Mouse (Mus musculus): ENCODE results near the gene Olfr318. TPM values are rescaled to one million over a fixed set of nuclear protein-coding genes. Genes with fewer than 3 reads are reported as not detected.
"Not testable (repeated sequence)": the region's sequence is repeated elsewhere in the genome, so short reads cannot be mapped to it uniquely, and the experiment has no call there.

The Olfr318 gene
- polyA plus RNA-seq (2015; fragmentation: Nextera tagmentation; extraction: Ambion mirVana): not detected in 2 replicates

DNA sequence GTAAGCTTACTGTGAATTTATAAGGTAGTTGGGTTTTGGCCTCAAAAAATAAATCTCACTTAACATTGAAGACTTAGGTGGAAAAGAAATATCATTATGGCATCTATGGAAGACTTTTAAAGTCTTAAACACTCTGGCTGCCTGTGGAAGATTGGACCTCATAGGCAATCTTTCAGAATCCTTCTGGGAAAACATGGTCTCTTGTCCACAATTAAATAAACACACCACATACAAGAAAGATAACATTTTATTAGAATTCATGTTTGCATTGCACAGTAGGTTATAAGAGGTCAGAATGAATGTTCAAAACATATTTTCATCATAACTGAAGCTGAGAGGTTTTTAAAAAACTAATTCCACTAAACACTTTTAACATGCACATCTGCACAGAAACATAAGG lies at the start of gene Olfr318:
TSS of gene Olfr318 (minus strand) at position 101 of the 400 bp plus-strand sequence.
- Histone ChIP-seq H3K4me3 (ENCODE audit: low read length) (no peak within 1 kb of the TSS), H3K4me2 (ENCODE audit: low read length) (no peak within 1 kb of the TSS), H3K36me3 (ENCODE audit: control insufficient read depth, insufficient read depth, low read length) (no peaks in the 10 kb centered on the region), H3K4me1 (ENCODE audit: control insufficient read depth, insufficient read depth, low read depth, low read length) (no peaks in the 10 kb centered on the region), H3K27ac (ENCODE audit: low read depth, low read length) (no peak within 1 kb of the TSS), H3K9me3 (ENCODE audit: control insufficient read depth, low read length) (no peaks in the 10 kb centered on the region), H3K9ac (ENCODE audit: low read depth, low read length) (no peak within 1 kb of the TSS), H3K27me3 (replicated peaks; ENCODE audit: control insufficient read depth, insufficient read depth, low read length) (no peaks in the 10 kb centered on the region)
- ATAC-seq: no peak

DNA sequence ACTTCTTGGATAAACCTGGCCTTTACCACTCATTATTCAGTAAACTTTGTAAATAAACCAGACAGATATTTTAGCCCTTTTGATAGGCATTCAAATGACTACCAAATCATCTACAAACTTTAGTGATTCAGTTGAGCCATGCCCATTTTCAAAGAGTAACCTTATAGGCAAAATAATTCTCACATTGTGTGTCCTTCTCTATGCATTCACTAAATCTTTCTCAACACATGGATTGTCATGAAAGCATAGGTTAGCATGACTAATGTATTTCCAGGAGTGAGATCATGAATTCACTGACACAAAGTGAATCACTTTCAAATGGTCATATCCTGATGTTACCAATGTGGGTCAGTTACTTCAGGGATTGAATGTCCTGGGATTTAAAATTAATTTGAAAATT lies 49.1 kb upstream of the Olfr318 start, which contains the start of gene Olfr315:
TSS of gene Olfr315 (plus strand) at position 301 of the 400 bp plus-strand sequence.
- Histone ChIP-seq H3K27ac (ENCODE audit: low read depth, low read length) (no peak within 1 kb of the TSS), H3K4me3 (ENCODE audit: low read length) (no peak within 1 kb of the TSS), H3K4me2 (ENCODE audit: low read length) (no peak within 1 kb of the TSS), H3K9ac (ENCODE audit: low read depth, low read length) (no peak within 1 kb of the TSS), H3K27me3 (replicated peaks; ENCODE audit: control insufficient read depth, insufficient read depth, low read length) (no peaks in the 10 kb centered on the region), H3K36me3 (ENCODE audit: control insufficient read depth, insufficient read depth, low read length) (no peaks in the 10 kb centered on the region), H3K9me3 (ENCODE audit: control insufficient read depth, low read length) (no peaks in the 10 kb centered on the region), H3K4me1 (ENCODE audit: control insufficient read depth, insufficient read depth, low read depth, low read length) (no peaks in the 10 kb centered on the region)
- ATAC-seq: no peak

DNA sequence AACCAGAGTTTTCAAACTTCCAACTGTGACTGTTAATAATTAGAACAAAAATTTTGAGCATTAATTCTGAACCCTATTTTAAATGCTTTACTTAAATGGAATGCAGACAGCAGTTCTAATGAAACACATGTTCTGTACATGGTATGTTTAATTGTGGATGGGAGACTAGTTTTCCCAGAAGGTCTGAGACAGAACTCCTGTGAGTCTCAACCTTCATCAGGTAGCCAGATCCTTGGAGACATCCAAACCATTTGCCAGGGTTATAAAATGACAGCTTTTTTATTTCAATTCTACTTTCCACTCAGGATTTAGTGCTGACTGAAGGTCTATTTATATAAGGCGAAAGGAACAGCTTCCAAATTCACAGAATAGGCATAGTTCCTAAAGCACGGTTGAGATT lies 28.6 kb upstream of the Olfr318 start, which contains the start of gene Olfr316:
TSS of gene Olfr316 (plus strand) at position 301 of the 400 bp plus-strand sequence.
- H3K27ac ChIP-seq (ENCODE audit: low read depth, low read length): no peak within 1 kb of the TSS
- H3K4me1 ChIP-seq (ENCODE audit: control insufficient read depth, insufficient read depth, low read depth, low read length): no peaks in the 10 kb centered on the region
- H3K36me3 ChIP-seq (ENCODE audit: control insufficient read depth, insufficient read depth, low read length): no peaks in the 10 kb centered on the region
- H3K9ac ChIP-seq (ENCODE audit: low read depth, low read length): no peak within 1 kb of the TSS
- no peak within 1 kb of the TSS for H3K4me2 ChIP-seq (ENCODE audit: low read length)
- no peaks in the 10 kb centered on the region for H3K27me3 ChIP-seq (replicated peaks; ENCODE audit: control insufficient read depth, insufficient read depth, low read length)
- no peak for ATAC-seq
- H3K4me3 ChIP-seq (ENCODE audit: low read length): no peak within 1 kb of the TSS
- H3K9me3 ChIP-seq (ENCODE audit: control insufficient read depth, low read length): no peaks in the 10 kb centered on the region
- 86% methylated on average over 2 of the region's 2 CpGs for WGBS

DNA sequence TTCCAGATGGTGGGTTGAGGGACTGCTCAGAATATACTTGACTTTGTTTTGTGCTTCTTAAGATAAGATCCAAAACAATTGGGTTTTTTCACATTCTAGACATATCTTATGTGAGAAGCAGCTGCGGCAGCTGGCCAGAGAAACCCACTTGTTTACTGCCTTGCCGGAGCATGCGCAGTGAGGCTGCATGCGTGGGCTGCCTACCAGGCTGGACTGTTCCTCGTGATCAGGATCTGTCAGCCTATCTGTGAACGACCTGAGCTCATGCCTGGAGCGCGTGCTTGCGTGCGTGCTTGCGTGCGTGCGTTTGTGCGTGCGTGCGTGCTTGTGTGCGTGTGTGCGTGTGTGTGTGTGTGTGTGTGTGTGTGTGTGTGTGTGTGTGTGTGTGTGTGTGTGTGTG lies 27.3 kb upstream of the Olfr318 start:
- H3K27me3 ChIP-seq (replicated peaks; ENCODE audit: control insufficient read depth, insufficient read depth, low read length); H3K9ac ChIP-seq (ENCODE audit: low read depth, low read length); H3K27ac ChIP-seq (ENCODE audit: low read depth, low read length); H3K9me3 ChIP-seq (ENCODE audit: control insufficient read depth, low read length); H3K36me3 ChIP-seq (ENCODE audit: control insufficient read depth, insufficient read depth, low read length); H3K4me1 ChIP-seq (ENCODE audit: control insufficient read depth, insufficient read depth, low read depth, low read length); ATAC-seq; H3K4me2 ChIP-seq (ENCODE audit: low read length); H3K4me3 ChIP-seq (ENCODE audit: low read length): not testable (repeated sequence)
- WGBS: 84% methylated on average over 18 of the region's 18 CpGs

DNA sequence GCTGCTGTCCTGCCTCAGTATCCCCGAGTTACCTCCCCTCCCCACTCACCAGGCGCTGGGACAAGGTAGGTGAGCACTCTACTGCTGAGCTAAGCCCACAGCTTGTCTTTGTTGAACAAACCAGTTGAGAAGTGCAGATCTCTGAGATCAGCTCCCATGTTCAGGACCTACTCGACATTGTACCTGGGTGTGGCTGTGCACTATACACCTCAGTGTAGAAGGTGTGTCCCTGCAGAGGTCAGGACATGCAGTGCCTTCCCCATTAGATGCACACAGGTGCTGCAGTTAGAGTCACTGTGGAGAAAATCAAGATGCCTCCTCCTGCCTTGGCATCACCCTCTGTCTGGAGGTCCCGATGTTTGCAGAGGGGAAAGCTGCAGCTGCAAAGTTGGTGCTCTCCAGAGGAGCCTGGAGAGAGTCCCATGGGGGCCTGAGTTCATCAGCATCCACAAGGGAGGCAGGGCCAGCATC lies 15.0 kb upstream of the Olfr318 start, which contains the start of gene Olfr317:
TSS of gene Olfr317 (minus strand) at position 421 of the 471 bp plus-strand sequence.
- Histone ChIP-seq H3K9me3 (ENCODE audit: control insufficient read depth, low read length) (no peaks in the 10 kb centered on the region), H3K36me3 (ENCODE audit: control insufficient read depth, insufficient read depth, low read length) (no peaks in the 10 kb centered on the region), H3K27ac (ENCODE audit: low read depth, low read length) (no peak within 1 kb of the TSS), H3K9ac (ENCODE audit: low read depth, low read length) (no peak within 1 kb of the TSS), H3K27me3 (replicated peaks; ENCODE audit: control insufficient read depth, insufficient read depth, low read length) (no peaks in the 10 kb centered on the region), H3K4me1 (ENCODE audit: control insufficient read depth, insufficient read depth, low read depth, low read length) (no peaks in the 10 kb centered on the region), H3K4me3 (ENCODE audit: low read length) (no peak within 1 kb of the TSS), H3K4me2 (ENCODE audit: low read length) (no peak within 1 kb of the TSS)
- ATAC-seq: no peak
- 90% methylated on average over 4 of the region's 4 CpGs for WGBS

DNA sequence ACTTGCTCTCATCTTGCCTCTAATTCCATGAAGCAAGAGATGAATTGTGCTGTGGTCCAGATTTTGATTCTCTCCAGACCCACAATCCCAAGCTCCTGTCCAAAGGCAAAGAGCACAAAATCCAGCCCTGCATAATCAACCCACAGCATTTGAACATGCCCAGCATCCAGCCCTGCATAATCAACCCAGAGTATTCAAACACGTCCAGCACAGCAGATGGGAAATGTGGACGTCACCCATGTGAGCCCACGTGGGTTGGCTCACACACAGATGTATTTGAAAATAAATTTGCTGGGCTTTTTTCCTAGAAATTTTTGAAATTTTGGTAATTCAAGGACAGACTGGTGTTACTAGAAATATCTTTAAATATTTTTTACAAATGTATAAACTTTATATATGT lies 9.6 kb upstream of the Olfr318 start:
- Histone ChIP-seq H3K4me3 (ENCODE audit: low read length) (no peak overlapping the region), H3K27me3 (replicated peaks; ENCODE audit: control insufficient read depth, insufficient read depth, low read length) (no peaks in the 10 kb centered on the region), H3K9me3 (ENCODE audit: control insufficient read depth, low read length) (no peaks in the 10 kb centered on the region), H3K4me2 (ENCODE audit: low read length) (no peak overlapping the region), H3K27ac (ENCODE audit: low read depth, low read length) (no peak overlapping the region), H3K36me3 (ENCODE audit: control insufficient read depth, insufficient read depth, low read length) (no peaks in the 10 kb centered on the region), H3K9ac (ENCODE audit: low read depth, low read length) (no peak overlapping the region), H3K4me1 (ENCODE audit: control insufficient read depth, insufficient read depth, low read depth, low read length) (no peaks in the 10 kb centered on the region)
- WGBS: 30% methylated on average over 3 of the region's 3 CpGs
- ATAC-seq: no peak

DNA sequence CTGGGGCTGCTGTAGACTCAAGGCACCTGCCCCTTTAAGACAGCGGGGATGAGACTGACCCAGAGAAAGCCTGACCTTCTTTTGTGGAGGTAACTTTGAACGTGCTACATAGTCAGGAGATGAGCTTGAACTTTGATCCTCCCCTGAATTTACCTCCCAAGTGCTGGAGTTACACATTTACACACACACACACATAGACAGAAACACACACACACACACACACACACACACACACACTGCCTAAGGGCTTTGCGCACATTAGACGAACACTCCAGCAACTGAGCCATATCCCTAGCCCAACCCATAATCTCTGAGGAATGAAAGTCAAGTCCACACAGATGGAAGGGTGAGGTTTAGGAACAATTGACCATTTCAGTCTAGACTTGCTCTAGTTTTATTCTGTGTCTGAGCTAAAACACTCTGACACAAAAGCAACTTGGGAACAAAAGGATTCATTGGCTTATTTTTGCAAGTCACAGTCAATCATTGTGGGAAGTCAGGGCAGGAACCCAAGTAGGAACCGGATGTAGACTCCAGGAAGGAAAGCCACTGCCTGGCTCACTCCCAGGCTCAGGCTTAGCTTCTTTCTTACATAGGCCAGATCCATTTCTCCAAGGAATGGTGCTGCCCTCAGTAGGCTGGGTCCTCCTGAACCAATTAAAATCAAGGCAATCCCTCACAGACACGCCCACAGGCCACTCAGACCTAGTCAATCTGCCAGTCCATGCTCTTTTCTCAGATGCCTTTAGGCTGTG lies 4.3 kb upstream of the Olfr318 start:
- not testable (repeated sequence) for ATAC-seq; H3K4me1 ChIP-seq (ENCODE audit: control insufficient read depth, insufficient read depth, low read depth, low read length); H3K9me3 ChIP-seq (ENCODE audit: control insufficient read depth, low read length); H3K27me3 ChIP-seq (replicated peaks; ENCODE audit: control insufficient read depth, insufficient read depth, low read length); H3K9ac ChIP-seq (ENCODE audit: low read depth, low read length); H3K4me2 ChIP-seq (ENCODE audit: low read length); H3K4me3 ChIP-seq (ENCODE audit: low read length); H3K36me3 ChIP-seq (ENCODE audit: control insufficient read depth, insufficient read depth, low read length); H3K27ac ChIP-seq (ENCODE audit: low read depth, low read length)
- 84% methylated on average over 6 of the region's 6 CpGs for WGBS

DNA sequence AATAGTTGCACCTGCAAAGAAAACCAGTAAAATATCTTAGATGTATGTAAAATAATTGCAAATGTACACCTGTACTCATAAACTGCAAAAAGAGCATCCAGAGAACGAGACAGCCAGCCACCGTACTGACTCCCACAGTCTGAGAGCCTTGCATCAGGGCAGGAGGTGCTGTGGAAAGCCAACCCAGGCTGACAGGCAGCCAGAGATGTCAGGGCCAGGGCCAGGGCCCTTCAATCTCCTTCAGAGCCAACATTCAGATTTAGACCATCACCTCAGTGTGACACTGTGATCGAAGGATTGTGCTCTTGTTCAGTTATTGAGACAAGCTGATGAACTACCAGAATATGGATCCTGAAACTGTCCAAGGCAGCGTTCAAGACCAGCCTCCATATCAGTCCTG lies 4.1 kb downstream of the Olfr318 start:
- H3K36me3 ChIP-seq (ENCODE audit: control insufficient read depth, insufficient read depth, low read length): no peaks in the 10 kb centered on the region
- H3K27me3 ChIP-seq (replicated peaks; ENCODE audit: control insufficient read depth, insufficient read depth, low read length): no peaks in the 10 kb centered on the region
- no peak overlapping the region for H3K4me2 ChIP-seq (ENCODE audit: low read length)
- H3K4me3 ChIP-seq (ENCODE audit: low read length): no peak overlapping the region
- ATAC-seq: no peak
- H3K27ac ChIP-seq (ENCODE audit: low read depth, low read length): no peak overlapping the region
- H3K4me1 ChIP-seq (ENCODE audit: control insufficient read depth, insufficient read depth, low read depth, low read length): no peaks in the 10 kb centered on the region
- no peak overlapping the region for H3K9ac ChIP-seq (ENCODE audit: low read depth, low read length)
- H3K9me3 ChIP-seq (ENCODE audit: control insufficient read depth, low read length): no peaks in the 10 kb centered on the region
- 84% methylated on average over 4 of the region's 4 CpGs for WGBS

DNA sequence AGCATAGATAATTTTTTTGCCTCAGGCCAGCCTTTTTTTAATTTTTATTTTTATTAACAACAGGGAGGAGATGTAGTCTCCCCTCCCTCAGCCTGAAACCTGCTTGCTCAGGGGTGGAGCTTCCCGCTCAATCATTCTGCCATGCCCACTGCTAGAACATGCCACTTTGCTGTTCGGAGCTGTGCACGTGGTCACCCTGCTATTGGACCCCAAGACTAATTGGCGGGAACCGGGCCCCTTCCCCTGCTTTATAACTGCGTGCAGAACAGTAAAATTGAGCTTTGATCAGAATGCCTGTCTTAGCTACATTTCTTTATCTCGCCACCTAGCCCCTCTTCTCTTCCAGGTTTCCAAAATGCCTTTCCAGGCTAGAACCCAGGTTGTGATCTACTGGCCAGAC lies 6.1 kb downstream of the Olfr318 start:
- not testable (repeated sequence) for ATAC-seq; H3K4me2 ChIP-seq (ENCODE audit: low read length); H3K9me3 ChIP-seq (ENCODE audit: control insufficient read depth, low read length); H3K9ac ChIP-seq (ENCODE audit: low read depth, low read length); H3K27ac ChIP-seq (ENCODE audit: low read depth, low read length); H3K4me1 ChIP-seq (ENCODE audit: control insufficient read depth, insufficient read depth, low read depth, low read length); H3K27me3 ChIP-seq (replicated peaks; ENCODE audit: control insufficient read depth, insufficient read depth, low read length); H3K36me3 ChIP-seq (ENCODE audit: control insufficient read depth, insufficient read depth, low read length); H3K4me3 ChIP-seq (ENCODE audit: low read length)
- WGBS: 92% methylated on average over 7 of the region's 7 CpGs

Measured in hindbrain, embryonic 16.5 days (tissue).